Mouse (Mus musculus): ENCODE results near the gene Agr2. TPM values are rescaled to one million over a fixed set of nuclear protein-coding genes. Genes with fewer than 3 reads are reported as not detected.

Gene Agr2
- not detected in 2 replicates for total RNA-seq (2012; rRNA removed)
- not detected in 2 replicates for total RNA-seq (2014; rRNA removed)
- polyA plus RNA-seq (2012; ENCODE audit: insufficient read length, low read depth), result not detected in 2 replicates

DNA sequence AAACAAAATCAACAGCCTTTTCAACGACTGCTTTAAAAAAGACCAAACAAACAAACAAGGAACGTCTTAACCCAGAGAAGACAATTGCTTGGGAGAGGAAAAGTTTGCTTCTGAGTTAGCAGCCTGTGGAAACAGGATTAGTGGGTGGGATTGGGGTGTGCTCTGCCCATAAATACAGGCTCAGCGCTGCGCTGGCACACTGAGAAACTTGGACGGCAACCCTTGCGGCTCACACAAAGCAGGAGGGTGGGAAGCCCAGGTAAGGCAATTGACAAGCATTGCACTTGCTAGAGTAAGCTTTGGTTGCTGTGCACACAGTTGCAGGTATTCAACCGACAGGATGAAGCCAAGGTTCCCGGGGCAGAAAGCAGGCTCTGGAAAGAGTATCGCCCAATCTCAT is at the start of gene Agr2:
TSS of gene Agr2 (plus strand) at position 197 of the 400 bp plus-strand sequence.
- H3K36me3 ChIP-seq (replicated peaks in 1 of 2; ENCODE audit: control insufficient read depth in 1 of 2, insufficient read depth in 1 of 2, low read length in 1 of 2), result no peaks in the 10 kb centered on the region
- DNase-seq (ENCODE audit: extremely low read depth), result no peak
- in situ Hi-C loops (cut with MboI; ENCODE audit: low pct_ligation_motif_present, low pct_unique_long_range_greater_than_20kb, low sequenced_read_pairs), result no loop called here
- H3K79me2 ChIP-seq (replicated peaks; ENCODE audit: control insufficient read depth, extremely low read depth, insufficient read depth, poor library complexity, severe bottlenecking), result no peaks in the 10 kb centered on the region
- no peak within 1 kb of the TSS for H3K9ac ChIP-seq (ENCODE audit: insufficient read depth, low read depth)
- no peaks in the 10 kb centered on the region for H3K9me3 ChIP-seq (replicated peaks; ENCODE audit: low read length)
- no peak within 1 kb of the TSS for H3K4me3 ChIP-seq (replicated peaks in 1 of 3; ENCODE audit: low read depth in 2 of 3, low read length in 2 of 3, poor library complexity in 1 of 3)
- H3K27me3 ChIP-seq (replicated peaks), result no peaks in the 10 kb centered on the region
- no peak for TF ChIP-seq ZNF384 (IDR thresholded peaks at IDR 0.05; ENCODE audit: low read depth, low read length)
- no peak for TF ChIP-seq HCFC1 (IDR thresholded peaks at IDR 0.05; ENCODE audit: low read depth, low read length)
- no peak for TF ChIP-seq POLR2AphosphoS2 (IDR thresholded peaks at IDR 0.05; ENCODE audit: low read depth, low read length)
- TF ChIP-seq MAFK (IDR thresholded peaks at IDR 0.05; ENCODE audit: insufficient replicate concordance, low read length), result no peak
- no peak for TF ChIP-seq MAX (IDR thresholded peaks at IDR 0.05; ENCODE audit: low read length)
- TF ChIP-seq USF1 (IDR thresholded peaks at IDR 0.05; ENCODE audit: low read depth, low read length), result no peak
- TF ChIP-seq MYC (IDR thresholded peaks at IDR 0.05; ENCODE audit: low read depth, low read length), result no peak
- no peak for TF ChIP-seq CHD1 (IDR thresholded peaks at IDR 0.05; ENCODE audit: low read depth, low read length)
- H3K27ac ChIP-seq (ENCODE audit: insufficient read depth, low read depth), result no peak within 1 kb of the TSS
- dilution Hi-C loops (cut with MboI; ENCODE audit: extremely low pct_ligation_motif_present, extremely low pct_unique_long_range_greater_than_20kb, low sequenced_read_pairs), result no loop called here
- H3K4me2 ChIP-seq (ENCODE audit: insufficient read depth, low read depth, poor library complexity, severe bottlenecking), result no peak within 1 kb of the TSS
- H3K4me1 ChIP-seq (ENCODE audit: control insufficient read depth in 1 of 2, insufficient read depth in 2 of 2), result no peaks in the 10 kb centered on the region

DNA sequence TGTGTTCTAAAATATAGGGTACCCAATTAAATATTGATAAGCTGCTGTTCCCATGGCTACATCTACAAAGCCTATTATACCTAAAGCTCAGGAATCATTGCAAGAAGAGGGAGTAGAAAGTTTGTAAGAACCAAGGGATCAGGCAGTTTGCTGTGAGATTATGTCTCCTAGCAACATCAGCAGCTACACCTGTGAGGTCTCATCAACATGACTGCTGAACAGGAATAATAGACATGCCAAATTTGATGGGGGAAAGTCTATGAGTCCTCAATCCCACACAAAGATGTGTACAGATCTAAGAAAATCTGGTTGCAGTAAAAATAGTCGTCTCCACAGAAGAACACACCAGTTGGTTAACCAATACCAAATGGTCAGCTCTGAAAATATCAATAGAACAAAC is 41.0 kb upstream of the Agr2 start:
- Histone ChIP-seq H3K9me3 (replicated peaks; ENCODE audit: low read length) (no peaks in the 10 kb centered on the region), H3K9ac (ENCODE audit: insufficient read depth, low read depth) (no peak overlapping the region), H3K4me1 (ENCODE audit: control insufficient read depth in 1 of 2, insufficient read depth in 2 of 2) (0 out of 4 replicates have a peak, but pooled peaks cover 0 to under 1% of the 10 kb centered on the region in 2 experiments), H3K36me3 (replicated peaks in 1 of 2; ENCODE audit: control insufficient read depth in 1 of 2, insufficient read depth in 1 of 2, low read length in 1 of 2) (no peaks in the 10 kb centered on the region), H3K4me2 (ENCODE audit: insufficient read depth, low read depth, poor library complexity, severe bottlenecking) (no peak overlapping the region), H3K79me2 (replicated peaks; ENCODE audit: control insufficient read depth, extremely low read depth, insufficient read depth, poor library complexity, severe bottlenecking) (no peaks in the 10 kb centered on the region), H3K27ac (ENCODE audit: insufficient read depth, low read depth) (no peak overlapping the region), H3K27me3 (replicated peaks) (no peaks in the 10 kb centered on the region), H3K4me3 (replicated peaks in 1 of 3; ENCODE audit: low read depth in 2 of 3, low read length in 2 of 3, poor library complexity in 1 of 3) (no peak overlapping the region)
- no peak for TF ChIP-seq NELFE (IDR thresholded peaks at IDR 0.05; ENCODE audit: low read depth, low read length)
- TF ChIP-seq ELF1 (IDR thresholded peaks at IDR 0.05; ENCODE audit: low read depth, low read length), result no peak
- no peak for TF ChIP-seq NRF1 (IDR thresholded peaks at IDR 0.05; ENCODE audit: low read depth, low read length)
- TF ChIP-seq SIN3A (IDR thresholded peaks at IDR 0.05; ENCODE audit: low read length), result no peak
- no peak for TF ChIP-seq ZC3H11A (IDR thresholded peaks at IDR 0.05; ENCODE audit: low read depth, low read length)
- DNase-seq (ENCODE audit: extremely low read depth), result no peak
- in situ Hi-C loops (cut with MboI; ENCODE audit: low pct_ligation_motif_present, low pct_unique_long_range_greater_than_20kb, low sequenced_read_pairs), result loop anchor here (10.0 kb wide), 1 partner anchor 57 kb away; no protein-coding TSS in a partner anchor
- dilution Hi-C loops (cut with MboI; ENCODE audit: extremely low pct_ligation_motif_present, extremely low pct_unique_long_range_greater_than_20kb, low sequenced_read_pairs), result no loop called here

DNA sequence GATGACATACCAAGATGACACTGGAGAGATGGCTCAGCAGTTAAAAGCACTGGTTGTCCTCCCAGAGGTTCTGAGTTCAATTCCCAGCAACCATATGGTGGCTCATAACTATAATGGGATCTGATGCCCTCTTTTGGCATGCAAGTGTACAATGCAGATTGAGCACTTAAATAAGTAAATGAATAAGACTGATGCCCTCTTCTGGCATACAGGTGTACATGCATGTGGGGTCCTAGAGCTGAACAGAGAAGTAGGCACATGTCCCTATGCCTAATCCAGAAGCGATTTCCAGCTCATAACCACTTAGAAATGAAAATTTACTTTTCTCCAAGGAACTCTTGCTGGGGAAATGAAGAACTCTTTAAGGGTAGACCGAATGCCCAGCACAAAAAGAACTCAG is 35.5 kb upstream of the Agr2 start:
- no peak for TF ChIP-seq CHD1 (IDR thresholded peaks at IDR 0.05; ENCODE audit: low read depth, low read length)
- no peak for TF ChIP-seq MYC (IDR thresholded peaks at IDR 0.05; ENCODE audit: low read depth, low read length)
- peak; percentile 69 for TF ChIP-seq SMC3 (IDR thresholded peaks at IDR 0.05; ENCODE audit: low read depth, low read length)
- peak; percentile 48 to 87; a peak in 3 of 4 replicates for TF ChIP-seq CTCF (conservative IDR thresholded peaks at IDR 0.05 in 1 of 2, IDR thresholded peaks at IDR 0.05 in 1 of 2; ENCODE audit: low read depth in 2 of 2, low read length in 2 of 2)
- no peak for TF ChIP-seq CHD2 (IDR thresholded peaks at IDR 0.05; ENCODE audit: low read length)
- TF ChIP-seq POLR2AphosphoS2 (IDR thresholded peaks at IDR 0.05; ENCODE audit: low read depth, low read length), result no peak
- TF ChIP-seq EP300 (IDR thresholded peaks at IDR 0.05; ENCODE audit: low read length), result no peak
- TF ChIP-seq KAT2A (IDR thresholded peaks at IDR 0.05; ENCODE audit: insufficient replicate concordance, low read length), result no peak
- no peak for TF ChIP-seq JUN (IDR thresholded peaks at IDR 0.05; ENCODE audit: insufficient read depth, low read depth, low read length)
- TF ChIP-seq SIN3A (IDR thresholded peaks at IDR 0.05; ENCODE audit: low read length), result no peak
- TF ChIP-seq RCOR1 (conservative IDR thresholded peaks at IDR 0.05; ENCODE audit: low read depth, low read length), result no peak
- TF ChIP-seq RAD21 (IDR thresholded peaks at IDR 0.05; ENCODE audit: low read depth, low read length), result peak; percentile 57
- dilution Hi-C loops (cut with MboI; ENCODE audit: extremely low pct_ligation_motif_present, extremely low pct_unique_long_range_greater_than_20kb, low sequenced_read_pairs) (no loop called here), in situ Hi-C loops (cut with MboI; ENCODE audit: low pct_ligation_motif_present, low pct_unique_long_range_greater_than_20kb, low sequenced_read_pairs) (loop anchor here (10.0 kb wide), 1 partner anchor 62 kb away; no protein-coding TSS in a partner anchor)
- H3K9ac ChIP-seq (ENCODE audit: insufficient read depth, low read depth), result no peak overlapping the region
- no peaks in the 10 kb centered on the region for H3K79me2 ChIP-seq (replicated peaks; ENCODE audit: control insufficient read depth, extremely low read depth, insufficient read depth, poor library complexity, severe bottlenecking)
- H3K27ac ChIP-seq (ENCODE audit: insufficient read depth, low read depth), result no peak overlapping the region
- no peaks in the 10 kb centered on the region for H3K36me3 ChIP-seq (replicated peaks in 1 of 2; ENCODE audit: control insufficient read depth in 1 of 2, insufficient read depth in 1 of 2, low read length in 1 of 2)
- no peaks in the 10 kb centered on the region for H3K27me3 ChIP-seq (replicated peaks)
- DNase-seq (ENCODE audit: extremely low read depth), result peak; percentile 45
- H3K4me1 ChIP-seq (ENCODE audit: control insufficient read depth in 1 of 2, insufficient read depth in 2 of 2), result peaks cover 0 to 3% of the 10 kb centered on the region in 2 experiments; a peak in 1 of 4 replicates
- no peak overlapping the region for H3K4me3 ChIP-seq (replicated peaks in 1 of 3; ENCODE audit: low read depth in 2 of 3, low read length in 2 of 3, poor library complexity in 1 of 3)
- H3K4me2 ChIP-seq (ENCODE audit: insufficient read depth, low read depth, poor library complexity, severe bottlenecking), result no peak overlapping the region
- no peaks in the 10 kb centered on the region for H3K9me3 ChIP-seq (replicated peaks; ENCODE audit: low read length)

All from CH12.LX (cell line).